Comparison of ENCODE assay signal across 8 mouse cellular contexts in genomic region chr11:115151755-115152429, GRCm38 (mm10). TPM values are rescaled to one million over a fixed set of nuclear protein-coding genes. Genes with fewer than 3 reads are reported as not detected.
A peak's percentile ranks its signal among the peaks of the same experiment; 100 is the strongest.
DNase-seq lines count a peak whose midpoint lies in the region; ATAC-seq lines count a peak whose summit lies in the region.

No protein-coding gene starts in this region.

- H3K9ac ChIP-seq in heart, embryonic 14.5 days (ENCODE audit: low read length), result peak overlapping the region; percentile 54; the same call in 1 of the 2 replicates

- H3K4me3 ChIP-seq in heart, embryonic 14.5 days (ENCODE audit: control insufficient read depth in 1 of 2, insufficient read depth in 1 of 2, low read depth in 1 of 2, low read length in 2 of 2), result peak overlapping the region; percentile 31 to 36

- H3K9me3 ChIP-seq in heart, embryonic 14.5 days (ENCODE audit: control insufficient read depth, low read length), result 0 out of 2 replicates have a peak, but pooled peaks cover 6% of the 10 kb centered on the region

- H3K36me3 ChIP-seq in heart, embryonic 14.5 days (ENCODE audit: control insufficient read depth, insufficient read depth, low read length), result no peaks in the 10 kb centered on the region

- no peak overlapping the region for H3K27ac ChIP-seq in heart, embryonic 14.5 days (replicated peaks in 1 of 2; ENCODE audit: control insufficient read depth in 1 of 2, insufficient read depth in 1 of 2, low read depth in 2 of 2, low read length in 2 of 2)

- peak; percentile 54 for DNase-seq in ovary, postnatal 36 days (ENCODE audit: low spot score)
- DNase-seq in ovary, postnatal 14 days (ENCODE audit: low spot score), result no peak
- peak; percentile 94 to 95 for DNase-seq in cerebellum, postnatal 10 days
- peak; percentile 81 for DNase-seq in kidney, postnatal 10 days
- peak; percentile 84 for DNase-seq in mesoderm, embryonic 11.5 days (ENCODE audit: low read depth, low spot score)
- peak; percentile 70 for DNase-seq in thymus, postnatal 4 days
- DNase-seq in layer of hippocampus, adult 8-10 months (ENCODE audit: low spot score in 2 of 2), result no peak

- H3K4me1 ChIP-seq in heart, embryonic 14.5 days (ENCODE audit: control insufficient read depth in 2 of 2, insufficient read depth in 2 of 2, low read length in 2 of 2), result peaks cover 0 to 11% of the 10 kb centered on the region in 2 experiments; a peak in 2 of 4 replicates

- peak overlapping the region; percentile 69 for H3K4me2 ChIP-seq in heart, embryonic 14.5 days (ENCODE audit: low read length)

- ATAC-seq in heart, embryonic 14.5 days (ENCODE audit: insufficient number of reproducible peaks, insufficient read depth, low FRiP score, low read depth), result no peak

- WGBS in heart, embryonic 14.5 days, result 5% methylated on average over 15 of the region's 15 CpGs

- H3K27me3 ChIP-seq in heart, embryonic 14.5 days (ENCODE audit: control insufficient read depth, insufficient read depth, low read length), result peaks cover 37% of the 10 kb centered on the region

RNA-seq across cellular contexts. Expression of gene Slc9a3r1, which starts 11.2 kb away (rescaled TPM):
- 18.0 and 21.9 TPM in 2 replicates for polyA plus RNA-seq in heart, embryonic 14.5 days (2014; fragmentation: Nextera tagmentation; extraction: Ambion mirVana)
- 10 to 100 TPM; 68.3 to 84.2 (median 77.1) TPM for total RNA-seq in layer of hippocampus, adult 8-10 months (2022)

RNA-seq across cellular contexts. Expression of gene Cd300lf, which starts 18.1 kb away (rescaled TPM):
- 0.22 and 0.61 TPM in 2 replicates for polyA plus RNA-seq in heart, embryonic 14.5 days (2014; fragmentation: Nextera tagmentation; extraction: Ambion mirVana)
- total RNA-seq in layer of hippocampus, adult 8-10 months (2022), result 1 to 10 TPM in 3 of 4 experiments, under 1 TPM in 1; 0.62 to 4.3 (median 1.7) TPM

RNA-seq across cellular contexts. Expression of gene Tmem104, which starts 35.4 kb away (rescaled TPM):
- 6.5 and 8.4 TPM in 2 replicates for polyA plus RNA-seq in heart, embryonic 14.5 days (2014; fragmentation: Nextera tagmentation; extraction: Ambion mirVana)
- 10 to 100 TPM; 12.5 to 19.8 (median 16.1) TPM for total RNA-seq in layer of hippocampus, adult 8-10 months (2022)

RNA-seq across cellular contexts. Expression of gene Nat9, which starts 35.8 kb away (rescaled TPM):
- polyA plus RNA-seq in heart, embryonic 14.5 days (2014; fragmentation: Nextera tagmentation; extraction: Ambion mirVana), result 16.5 and 16.6 TPM in 2 replicates
- total RNA-seq in layer of hippocampus, adult 8-10 months (2022), result 10 to 100 TPM; 20.4 to 25.2 (median 22.5) TPM

Comparison
In these comparisons a context has a peak if more than half of its experiments do, and no peak if none do; other contexts are left out.
1. DNase-seq: peak in ovary, postnatal 36 days (single experiment), cerebellum, postnatal 10 days (2 of 2), kidney, postnatal 10 days (single experiment), mesoderm, embryonic 11.5 days (single experiment) and thymus, postnatal 4 days (single experiment); none in ovary, postnatal 14 days (single experiment) and layer of hippocampus, adult 8-10 months (0 of 2).